Mouse (Mus musculus) ES-E14 (cell line): ENCODE data around the gene Tmem209. TPM values are rescaled to one million over a fixed set of nuclear protein-coding genes. Genes with fewer than 3 reads are reported as not detected.
A peak's percentile ranks its signal among the peaks of the same experiment; 100 is the strongest.

Experiments
- DNase-seq: peaks from one replicate; pipeline ENCODE4 v3.0.0-alpha.2; 2013; ENCODE audit warnings: low read depth, low spot score
- H3K27ac ChIP-seq: 2 replicates; pipeline ENCODE4 v1.5.1; 2012; ENCODE audit warnings: low read depth, mild to moderate bottlenecking, low read length, moderate library complexity, mixed read lengths; ENCODE audit not compliant: poor library complexity, insufficient read depth, severe bottlenecking
- H3K36me3 ChIP-seq: 2 replicates; pipeline ENCODE4 v1.6.1; 2012; ENCODE audit warnings: mild to moderate bottlenecking, low read length, moderate library complexity, mixed read lengths; ENCODE audit not compliant: control insufficient read depth, poor library complexity, insufficient read depth, severe bottlenecking
- H3K4me1 ChIP-seq, 2 experiments: fragments of 150-350 bp in 1 of 2; sonication (generic) in 1 of 2; 2 replicates each; pipeline ENCODE4 v1.6.1; 2012; ENCODE audit warnings: low read length in 2 of 2, mild to moderate bottlenecking in 1 of 2, mixed read lengths in 1 of 2; ENCODE audit not compliant: control insufficient read depth in 2 of 2, insufficient read depth in 2 of 2, poor library complexity in 1 of 2
- H3K4me3 ChIP-seq, 2 experiments: fragments of 150-350 bp in 1 of 2; sonication (generic) in 1 of 2; 2 replicates each; pipeline ENCODE4 v1.5.1; 2012; ENCODE audit warnings: low read length in 2 of 2, low read depth in 1 of 2, mild to moderate bottlenecking in 1 of 2, mixed read lengths in 1 of 2; ENCODE audit not compliant: insufficient read depth in 1 of 2, poor library complexity in 1 of 2, severe bottlenecking in 1 of 2
- H3K9ac ChIP-seq: 2 replicates; pipeline ENCODE4 v1.6.1; 2012; ENCODE audit warnings: low read depth, mild to moderate bottlenecking, low read length, mixed read lengths; ENCODE audit not compliant: poor library complexity, insufficient read depth, severe bottlenecking
- H3K9me3 ChIP-seq: fragments of 150-350 bp; sonication (generic); 2 replicates; pipeline ENCODE4 v1.6.1; 2012; ENCODE audit warnings: low read depth, mild to moderate bottlenecking, low read length; ENCODE audit not compliant: control insufficient read depth, insufficient read depth
- CHD2 ChIP-seq: IDR thresholded peaks from 2 replicates; pipeline ENCODE4 v1.6.1; 2014; ENCODE audit warnings: mild to moderate bottlenecking, low read depth, low read length, inconsistent platforms
- HCFC1 ChIP-seq: IDR thresholded peaks from 2 replicates; pipeline ENCODE4 v1.6.1; 2012; ENCODE audit warnings: low read length, inconsistent platforms, borderline replicate concordance; ENCODE audit not compliant: insufficient read depth
- MAFK ChIP-seq: IDR thresholded peaks from 2 replicates; pipeline ENCODE4 v1.6.1; 2014; ENCODE audit warnings: mild to moderate bottlenecking, low read depth, low read length, inconsistent platforms; ENCODE audit not compliant: insufficient read depth
- ZC3H11A ChIP-seq: IDR thresholded peaks from 2 replicates; pipeline ENCODE4 v1.6.1; 2012; ENCODE audit warnings: low read depth, mild to moderate bottlenecking, inconsistent platforms, low read length, borderline replicate concordance
- ZNF384 ChIP-seq: IDR thresholded peaks from 2 replicates; pipeline ENCODE4 v1.6.1; 2012; ENCODE audit warnings: low read depth, low read length, inconsistent platforms
- in situ Hi-C, 2 experiments: fragments of 600-800 bp; cut with MboI; formaldehyde crosslinking; loops; one replicate each; pipeline ENCODE4 v1.15.1; 2025; ENCODE audit warnings: low sequenced_read_pairs in 2 of 2, inconsistent platforms in 1 of 2; ENCODE audit not compliant: unreplicated experiment in 2 of 2
- total RNA-seq: library from RNA; depleted of rRNA; stranded (reverse); fragments of 300-350 nt; gene quantifications from 2 replicates; pipeline ENCODE4 v1.2.3, GENCODE M21; 2012

Tmem209 gene
- total RNA-seq, 1 experiment = 104 TPM

DNA sequence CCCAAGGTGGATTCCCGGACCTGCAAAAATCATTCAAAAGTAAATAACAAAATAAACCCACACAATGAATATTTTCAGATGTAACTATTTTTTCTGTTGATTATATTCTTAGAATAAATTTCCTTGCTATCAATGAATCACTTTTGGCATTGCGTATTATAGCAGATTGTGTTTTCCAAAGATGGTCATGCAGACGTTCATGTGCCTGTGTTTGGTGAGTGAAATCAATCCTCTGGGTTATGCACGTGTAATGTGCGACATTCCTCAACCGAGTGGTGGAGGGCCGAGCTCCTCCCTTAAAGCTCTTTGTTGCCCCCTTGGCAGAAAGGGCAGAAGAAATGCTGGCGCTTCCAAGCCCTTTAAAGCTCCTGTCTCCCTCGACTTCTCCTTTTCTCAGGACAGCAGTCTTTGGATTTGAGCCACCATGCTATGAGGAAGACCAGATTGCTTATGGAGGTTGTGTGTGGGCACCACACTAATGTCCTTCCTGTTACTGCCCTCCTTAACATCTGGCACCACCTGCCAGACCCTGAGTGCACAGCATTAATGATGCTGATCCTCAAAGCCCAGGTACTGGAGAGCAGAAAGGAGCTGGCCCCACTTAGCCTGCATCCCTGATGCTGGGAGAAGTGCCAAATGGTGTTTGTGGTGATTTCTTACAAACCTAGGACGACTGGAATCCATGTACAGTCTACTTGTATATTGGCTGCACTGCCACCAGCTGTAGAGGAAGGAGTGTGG, 33.4 kb downstream of the Tmem209 start:
- in situ Hi-C loops = no loop called here
- Histone ChIP-seq H3K4me3 (no peak overlapping the region), H3K36me3 (peaks cover 19% of the 10 kb centered on the region), H3K27ac (no peak overlapping the region), H3K4me1 (no peaks in the 10 kb centered on the region), H3K9ac (no peak overlapping the region), H3K9me3 (no peaks in the 10 kb centered on the region)
- DNase-seq = no peak
- TF ChIP-seq HCFC1 (no peak), CHD2 (no peak), ZNF384 (no peak), MAFK (no peak), ZC3H11A (no peak)

DNA sequence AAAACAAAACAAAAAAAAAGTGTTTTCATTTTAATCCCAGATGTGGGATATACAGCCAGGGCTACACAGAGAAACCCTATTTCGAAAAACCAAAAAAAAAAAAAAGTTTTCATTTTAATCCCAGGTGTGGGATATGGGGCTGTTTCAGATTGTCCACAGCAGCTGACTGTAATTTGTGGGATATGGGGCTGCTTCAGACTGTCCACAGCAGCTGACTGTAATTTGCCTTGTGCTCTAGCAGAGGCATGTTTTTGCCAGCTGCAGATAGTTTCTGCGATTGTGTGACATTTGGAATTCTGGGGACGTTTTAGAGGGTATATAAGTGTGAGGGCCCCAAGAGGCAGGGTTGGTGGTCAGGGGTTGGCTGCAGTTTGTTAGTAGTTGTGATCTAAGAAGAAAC, 37.9 kb downstream of the Tmem209 start:
- Histone ChIP-seq H3K9me3 (no peaks in the 10 kb centered on the region), H3K27ac (no peak overlapping the region), H3K4me1 (peaks cover 0 to 2% of the 10 kb centered on the region in 2 experiments; a peak in 1 of 4 replicates)

DNA sequence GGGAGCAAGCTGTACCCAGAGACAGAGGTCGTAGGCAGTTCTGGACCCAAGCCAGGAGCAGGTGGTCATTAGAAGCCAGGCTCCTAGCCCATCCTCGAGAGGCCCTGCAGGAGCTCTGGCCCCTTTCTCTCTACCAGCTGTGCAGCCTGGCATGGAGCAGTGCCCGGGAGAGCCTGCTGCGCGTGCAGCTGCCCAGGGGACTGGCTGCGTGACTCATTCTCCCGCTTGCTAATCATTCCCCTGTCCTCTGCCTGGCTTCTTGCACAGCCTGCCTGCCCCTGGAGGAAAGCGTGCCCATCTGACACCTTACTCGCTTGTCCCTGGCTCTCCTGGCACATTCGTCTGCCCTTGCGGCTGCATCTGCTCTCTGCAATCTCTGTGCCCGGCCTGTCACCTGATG, 40.2 kb downstream of the Tmem209 start:
- in situ Hi-C loops = no loop called here
- Histone ChIP-seq H3K27ac (no peak overlapping the region), H3K9ac (no peak overlapping the region), H3K4me1 (peaks cover 0 to 2% of the 10 kb centered on the region in 2 experiments; a peak in 1 of 4 replicates), H3K9me3 (no peaks in the 10 kb centered on the region), H3K36me3 (no peaks in the 10 kb centered on the region), H3K4me3 (peak overlapping the region in 1 of 2 experiments; percentile 58; a peak in 2 of 4 replicates)
- TF ChIP-seq CHD2 = no peak
- no peak for TF ChIP-seq MAFK
- no peak for TF ChIP-seq HCFC1
- TF ChIP-seq ZC3H11A = no peak
- no peak for TF ChIP-seq ZNF384
- no peak for DNase-seq

More for the DNA sequence above, 37.9 kb downstream of the Tmem209 start:
- no peak for DNase-seq
- no peak for TF ChIP-seq CHD2
- no peak for TF ChIP-seq ZNF384
- TF ChIP-seq ZC3H11A = no peak
- in situ Hi-C loops = no loop called here
- Histone ChIP-seq H3K4me3 (no peak overlapping the region), H3K9ac (no peak overlapping the region), H3K36me3 (no peaks in the 10 kb centered on the region)

DNA sequence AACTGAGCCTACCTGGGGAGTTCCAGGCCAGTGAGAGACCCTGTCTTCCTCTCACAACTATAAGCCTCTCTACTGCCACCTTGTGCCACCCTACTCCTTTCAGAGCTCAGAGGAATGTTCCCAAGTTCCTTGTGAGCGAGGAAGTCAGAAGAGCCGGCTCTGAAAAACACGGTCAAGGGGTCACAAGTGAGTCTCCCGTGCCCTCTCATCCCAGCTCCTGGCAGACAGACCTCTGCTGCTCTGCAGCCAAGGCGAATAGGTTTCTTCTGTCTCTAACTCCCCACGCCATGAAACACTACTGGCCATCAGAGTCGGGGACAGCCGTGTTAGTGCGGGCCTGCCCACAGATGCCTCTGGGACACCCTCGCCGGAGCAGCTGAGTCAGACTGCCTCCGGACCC, 40.9 kb downstream of the Tmem209 start:
- no peaks in the 10 kb centered on the region for H3K36me3 ChIP-seq
- peak overlapping the region; percentile 36 to 58 for H3K4me3 ChIP-seq
- TF ChIP-seq ZNF384 (no peak), MAFK (no peak), HCFC1 (no peak), ZC3H11A (no peak), CHD2 (no peak)
- peaks cover 0 to 5% of the 10 kb centered on the region in 2 experiments; a peak in 1 of 4 replicates for H3K4me1 ChIP-seq
- no peak overlapping the region for H3K27ac ChIP-seq
- peak overlapping the region; percentile 16; the same call in 1 of the 2 replicates for H3K9ac ChIP-seq
- no peaks in the 10 kb centered on the region for H3K9me3 ChIP-seq
- peak; percentile 63 for DNase-seq
- in situ Hi-C loops = no loop called here
